Mouse (Mus musculus): ENCODE results near the gene Tbrg4.

GRCm38 (mm10) chr11:6601649-6602480 is 24.0 kb downstream of the Tbrg4 start:
- TF ChIP-seq CTCF (conservative IDR thresholded peaks at IDR 0.05; ENCODE audit: low read length) = no peak
- no peak for TF ChIP-seq NANOG (IDR thresholded peaks at IDR 0.05; ENCODE audit: borderline replicate concordance, low read length)
- TF ChIP-seq POU5F1 (IDR thresholded peaks at IDR 0.05; ENCODE audit: borderline replicate concordance, low read length) = no peak
